Mouse (Mus musculus) limb, embryonic 11.5 days (tissue): ENCODE measurements around the gene Cox5b. TPM values are rescaled to one million over a fixed set of nuclear protein-coding genes. Genes with fewer than 3 reads are reported as not detected.

Source experiments
- ATAC-seq: fragments of 200-750 bp; cut with Nextera tagmentation; 2 replicates; pipeline ENCODE4 v1.8.0; 2017; ENCODE audit warnings: low read depth; ENCODE audit not compliant: insufficient number of reproducible peaks, low FRiP score, low TSS enrichment
- DNase-seq: peaks from one replicate; pipeline ENCODE4 v3.0.0-alpha.2; 2015; ENCODE audit warnings: low spot score
- H3K27ac ChIP-seq: fragments of 300-500 bp; sonication (generic); replicated peaks from 2 replicates; pipeline ENCODE4 v1.5.1; 2014; ENCODE audit warnings: low read depth, mild to moderate bottlenecking, low read length
- H3K27me3 ChIP-seq: fragments of 300-500 bp; sonication (generic); 2 replicates; pipeline ENCODE4 v1.6.1; 2014; ENCODE audit warnings: mild to moderate bottlenecking, low read length, mixed read lengths; ENCODE audit not compliant: control insufficient read depth, insufficient read depth
- H3K36me3 ChIP-seq: fragments of 300-500 bp; sonication (generic); 2 replicates; pipeline ENCODE4 v1.6.1; 2014; ENCODE audit warnings: mild to moderate bottlenecking, low read length, moderate library complexity, mixed read lengths; ENCODE audit not compliant: control insufficient read depth, insufficient read depth
- H3K4me1 ChIP-seq: fragments of 300-500 bp; sonication (generic); 2 replicates; pipeline ENCODE4 v1.6.1; 2014; ENCODE audit warnings: low read length, mixed read lengths; ENCODE audit not compliant: control insufficient read depth, insufficient read depth
- H3K4me2 ChIP-seq: fragments of 300-500 bp; sonication (generic); 2 replicates; pipeline ENCODE4 v1.6.1; 2014; ENCODE audit warnings: low read depth, mild to moderate bottlenecking, moderate library complexity; ENCODE audit not compliant: severe bottlenecking
- H3K4me3 ChIP-seq: fragments of 300-500 bp; sonication (generic); 2 replicates; pipeline ENCODE4 v1.5.1; 2014; ENCODE audit warnings: low read depth, low read length
- H3K9ac ChIP-seq: fragments of 300-500 bp; sonication (generic); 2 replicates; pipeline ENCODE4 v1.6.1; 2014; ENCODE audit warnings: mild to moderate bottlenecking, low read length
- H3K9me3 ChIP-seq: fragments of 300-500 bp; sonication (generic); 2 replicates; pipeline ENCODE4 v1.6.1; 2016; ENCODE audit warnings: low read length; ENCODE audit not compliant: control insufficient read depth
- WGBS: fragments of 180-500 bp; shearing (Covaris S2); extraction: QIAGEN DNeasy Blood & Tissue Kit; methylation state at CpG from one replicate; pipeline ENCODE4 v1.1.7; 2014; 5-methylcytosine and 5-hydroxymethylcytosine counted together
- polyA plus RNA-seq: library from polyadenylated mRNA; unstranded; fragments of >200 nt; fragmentation: Nextera tagmentation; extraction: Ambion mirVana; gene quantifications from 2 replicates; pipeline ENCODE4 v1.2.1, GENCODE M21; 2014

Gene Cox5b
- polyA plus RNA-seq, 1 experiment from 2014 or later: 518 TPM

GRCm38 (mm10) chr1:36674936-36675335 is 16.3 kb upstream of the Cox5b start:
- Histone ChIP-seq H3K36me3 (no peaks in the 10 kb centered on the region), H3K9ac (no peak overlapping the region), H3K27me3 (no peaks in the 10 kb centered on the region), H3K4me2 (no peak overlapping the region), H3K4me3 (no peak overlapping the region), H3K9me3 (no peaks in the 10 kb centered on the region), H3K27ac (no peak overlapping the region), H3K4me1 (no peaks in the 10 kb centered on the region)
- DNase-seq (no peak), ATAC-seq (no peak)
- 6% methylated on average over 3 of the region's 3 CpGs for WGBS

- H3K4me2 ChIP-seq: no peak overlapping the region
- no peak overlapping the region for H3K4me3 ChIP-seq
- ATAC-seq: no peak
Observed at GRCm38 (mm10) chr1:36680893-36681292, 10.4 kb upstream of the Cox5b start.

GRCm38 (mm10) chr1:36682620-36683355 is 8.5 kb upstream of the Cox5b start, which contains the start of gene Fam178b:
Fam178b (minus strand) TSS chr1:36683183.
- H3K36me3 ChIP-seq: no peaks in the 10 kb centered on the region
- no peaks in the 10 kb centered on the region for H3K4me1 ChIP-seq
- no peak within 1 kb of the TSS for H3K9ac ChIP-seq
- DNase-seq: no peak
- H3K4me2 ChIP-seq: no peak within 1 kb of the TSS
- H3K27me3 ChIP-seq: no peaks in the 10 kb centered on the region
- H3K4me3 ChIP-seq: no peak within 1 kb of the TSS
- H3K9me3 ChIP-seq: no peaks in the 10 kb centered on the region
- 91% methylated on average over 39 of the region's 39 CpGs for WGBS
- no peak within 1 kb of the TSS for H3K27ac ChIP-seq
- no peak for ATAC-seq

More at GRCm38 (mm10) chr1:36680893-36681292, 10.4 kb upstream of the Cox5b start:
- no peaks in the 10 kb centered on the region for H3K9me3 ChIP-seq
- DNase-seq: no peak
- WGBS: 77% methylated on average over 7 of the region's 7 CpGs
- no peak overlapping the region for H3K9ac ChIP-seq
- no peak overlapping the region for H3K27ac ChIP-seq
- H3K4me1 ChIP-seq: no peaks in the 10 kb centered on the region
- no peaks in the 10 kb centered on the region for H3K36me3 ChIP-seq
- no peaks in the 10 kb centered on the region for H3K27me3 ChIP-seq

GRCm38 (mm10) chr1:36683810-36684467 is 7.3 kb upstream of the Cox5b start:
- no peak overlapping the region for H3K4me3 ChIP-seq
- peak; percentile 54; the same call in 1 of the 2 replicates for ATAC-seq
- no peak overlapping the region for H3K9ac ChIP-seq
- H3K4me1 ChIP-seq: no peaks in the 10 kb centered on the region
- H3K27me3 ChIP-seq: no peaks in the 10 kb centered on the region
- 12% methylated on average over 13 of the region's 13 CpGs for WGBS
- DNase-seq: peak; percentile 81
- no peaks in the 10 kb centered on the region for H3K36me3 ChIP-seq
- no peak overlapping the region for H3K27ac ChIP-seq
- H3K4me2 ChIP-seq: no peak overlapping the region
- H3K9me3 ChIP-seq: no peaks in the 10 kb centered on the region

GRCm38 (mm10) chr1:36690671-36691235 is 496 bp upstream of the Cox5b start:
- ATAC-seq (peak; percentile 40; the same call in 1 of the 2 replicates), DNase-seq (no peak)
- Histone ChIP-seq H3K9me3 (no peaks in the 10 kb centered on the region), H3K27ac (no peak overlapping the region), H3K9ac (peak overlapping the region; percentile 35; the same call in 1 of the 2 replicates), H3K36me3 (peaks cover 7% of the 10 kb centered on the region), H3K27me3 (no peaks in the 10 kb centered on the region), H3K4me1 (peaks cover 6% of the 10 kb centered on the region; the same call in 1 of the 2 replicates), H3K4me3 (peak overlapping the region; percentile 89), H3K4me2 (peak overlapping the region; percentile 49)
- WGBS: 62% methylated on average over 11 of the region's 11 CpGs

GRCm38 (mm10) chr1:36694871-36695270 is 3.6 kb downstream of the Cox5b start:
- WGBS: 90% methylated on average over 6 of the region's 6 CpGs
- H3K9ac ChIP-seq: no peak overlapping the region
- H3K27ac ChIP-seq: no peak overlapping the region
- ATAC-seq (no peak), DNase-seq (no peak)
- H3K27me3 ChIP-seq: no peaks in the 10 kb centered on the region
- H3K9me3 ChIP-seq: no peaks in the 10 kb centered on the region
- H3K4me2 ChIP-seq: no peak overlapping the region
- peaks cover 15% of the 10 kb centered on the region for H3K36me3 ChIP-seq
- H3K4me1 ChIP-seq: peaks cover 6% of the 10 kb centered on the region; the same call in 1 of the 2 replicates
- no peak overlapping the region for H3K4me3 ChIP-seq

GRCm38 (mm10) chr1:36696411-36696810 is 5.2 kb downstream of the Cox5b start:
- no peak overlapping the region for H3K4me3 ChIP-seq
- WGBS: 72% methylated on average over 6 of the region's 6 CpGs
- peaks cover 24% of the 10 kb centered on the region for H3K36me3 ChIP-seq
- DNase-seq (no peak), ATAC-seq (no peak)
- H3K9me3 ChIP-seq: no peaks in the 10 kb centered on the region
- no peaks in the 10 kb centered on the region for H3K27me3 ChIP-seq
- peaks cover 6% of the 10 kb centered on the region; the same call in 1 of the 2 replicates for H3K4me1 ChIP-seq
- H3K27ac ChIP-seq: no peak overlapping the region
- H3K4me2 ChIP-seq: no peak overlapping the region
- H3K9ac ChIP-seq: no peak overlapping the region

GRCm38 (mm10) chr1:36697030-36697429 is 5.8 kb downstream of the Cox5b start:
- H3K27ac ChIP-seq: no peak overlapping the region
- no peaks in the 10 kb centered on the region for H3K9me3 ChIP-seq
- H3K4me3 ChIP-seq: no peak overlapping the region
- peaks cover 29% of the 10 kb centered on the region for H3K36me3 ChIP-seq
- no peak overlapping the region for H3K9ac ChIP-seq
- DNase-seq: no peak
- WGBS: 81% methylated on average over 5 of the region's 5 CpGs
- peaks cover 6% of the 10 kb centered on the region; the same call in 1 of the 2 replicates for H3K4me1 ChIP-seq
- no peak for ATAC-seq
- no peaks in the 10 kb centered on the region for H3K27me3 ChIP-seq
- H3K4me2 ChIP-seq: no peak overlapping the region
